8 mouse cellular contexts compared by ENCODE assay signal in genomic region chr19:6340524-6341452, GRCm38 (mm10). TPM values are rescaled to one million over a fixed set of nuclear protein-coding genes. Genes with fewer than 3 reads are reported as not detected.
DNase-seq lines count a peak whose midpoint lies in the region; ATAC-seq lines count a peak whose summit lies in the region.

Map4k2 (plus strand) TSS chr19:6341135.

- H3K4me3 ChIP-seq in intestine, embryonic 15.5 days (replicated peaks), result peak within 1 kb of the TSS; percentile 73

- intact Hi-C loops in left cerebral cortex, postnatal 36 days (cut with DNase I), result no loop called here

- H3K27me3 ChIP-seq in intestine, embryonic 15.5 days (replicated peaks), result no peaks in the 10 kb centered on the region

- peak; percentile 91 for ATAC-seq in intestine, embryonic 15.5 days

- peak; percentile 88 to 92 for DNase-seq in adrenal gland, adult 18-20 months (ENCODE audit: low spot score in 2 of 2)
- DNase-seq in embryo, embryonic 10.5 days (ENCODE audit: low spot score), result peak; percentile 83
- DNase-seq in gastrocnemius, postnatal 4 days (ENCODE audit: low spot score in 2 of 2), result peak; percentile 56 to 85
- DNase-seq in left cerebral cortex, postnatal 36 days (ENCODE audit: low spot score in 2 of 2), result peak; percentile 74 to 85
- peak; percentile 74 for DNase-seq in mesoderm, embryonic 11.5 days (ENCODE audit: low read depth, low spot score)
- DNase-seq in right cerebral cortex, postnatal 25 days, result peak; percentile 80
- peak; percentile 88 for DNase-seq in urinary bladder, postnatal 25 days (ENCODE audit: low spot score)

- H3K9ac ChIP-seq in intestine, embryonic 15.5 days, result peak within 1 kb of the TSS; percentile 78

- H3K4me2 ChIP-seq in intestine, embryonic 15.5 days (replicated peaks), result peak within 1 kb of the TSS; percentile 92

- H3K36me3 ChIP-seq in intestine, embryonic 15.5 days, result peaks cover 43% of the 10 kb centered on the region

- peaks cover 35% of the 10 kb centered on the region for H3K4me1 ChIP-seq in intestine, embryonic 15.5 days (replicated peaks)

- H3K27ac ChIP-seq in intestine, embryonic 15.5 days, result peak within 1 kb of the TSS; percentile 39; the same call in 1 of the 2 replicates

- H3K9me3 ChIP-seq in intestine, embryonic 15.5 days, result no peaks in the 10 kb centered on the region

- WGBS in intestine, embryonic 15.5 days, result 4% methylated on average over 72 of the region's 72 CpGs

RNA-seq across cellular contexts. Expression of gene Map4k2, which starts in this region (rescaled TPM):
- total RNA-seq in adrenal gland, adult 18-20 months (2021), result 10 to 100 TPM; 31.1 to 40.1 TPM
- total RNA-seq in gastrocnemius, postnatal 4 days (2021), result 10 to 100 TPM; 18.4 to 21.4 TPM
- polyA plus RNA-seq in intestine, embryonic 15.5 days (2015; fragmentation: Nextera tagmentation; extraction: Ambion mirVana), result 8.8 and 11.0 TPM in 2 replicates
- total RNA-seq in left cerebral cortex, postnatal 36 days (2021), result 100 to 1,000 TPM in 1 of 2 experiments, 10 to 100 TPM in 1; 93.5 to 107 TPM

Comparison
In these comparisons a context has a peak if more than half of its experiments do, and no peak if none do; other contexts are left out.
1. Peak in every context shown above with its lines: DNase-seq, ATAC-seq, H3K4me3 ChIP-seq and H3K27ac ChIP-seq.